Mouse (Mus musculus): Measurements from ENCODE around the gene Igdcc4.

DNA sequence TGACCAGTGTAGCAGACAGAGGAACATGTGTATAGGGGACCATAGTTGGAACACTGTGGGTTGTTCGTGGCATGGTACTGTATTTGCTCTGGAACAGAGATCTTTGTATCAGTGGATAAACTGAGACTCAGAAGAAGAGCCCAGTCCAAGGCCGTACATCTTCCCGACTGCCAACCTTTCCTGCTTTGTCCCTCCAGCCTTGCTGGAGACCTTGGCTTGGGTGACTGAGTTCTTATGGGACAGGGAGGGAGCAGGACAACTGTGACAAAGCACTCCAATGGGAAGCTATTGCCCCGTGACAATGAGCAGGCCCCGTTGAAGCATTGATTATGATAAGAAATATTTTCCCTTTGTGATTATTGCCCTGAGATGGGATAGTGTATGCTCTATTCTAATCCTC, 10.4 kb downstream of the Igdcc4 start:
- no peak for TF ChIP-seq POLR2A (IDR thresholded peaks at IDR 0.05; ENCODE audit: control insufficient read depth, low read depth, low read length)
- TF ChIP-seq CTCF (IDR thresholded peaks at IDR 0.05; ENCODE audit: control insufficient read depth, insufficient read depth, insufficient replicate concordance, low read depth, low read length): no peak
